Mouse (Mus musculus): ENCODE measurements around the gene Ms4a2.

The Ms4a2 gene

GRCm38 (mm10) chr19:11623551-11623950 lies at the start of gene Ms4a2:
Gene Ms4a2 (minus strand): TSS chr19:11623719.
- DNase-seq: no peak

GRCm38 (mm10) chr19:11661562-11661961 lies 38.0 kb upstream of the Ms4a2 start:
- DNase-seq: no peak

- no peak for DNase-seq
These were observed 36.9 kb upstream of the Ms4a2 start, which contains the start of gene Oosp2 for GRCm38 (mm10) chr19:11660459-11660858. Gene Oosp2 (minus strand): TSS chr19:11660559.

DNA sequence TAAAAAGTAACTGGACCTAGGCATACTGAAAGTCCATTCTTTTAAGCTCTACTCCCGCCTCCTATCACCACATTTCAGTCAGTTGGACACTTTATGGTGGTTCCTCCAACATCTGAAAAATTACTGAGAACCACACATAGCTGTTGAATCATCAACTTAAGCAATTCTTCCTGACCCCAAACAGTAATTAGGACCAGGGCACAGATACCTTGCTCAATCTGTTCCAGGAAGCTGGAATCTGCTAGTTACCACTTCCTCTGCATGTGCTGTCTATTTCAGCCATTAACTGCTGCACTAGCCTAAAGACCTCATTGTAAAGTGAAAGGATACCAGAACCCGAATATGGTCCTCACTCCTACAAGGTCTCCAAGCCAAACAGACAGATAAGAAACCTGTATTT lies 35.6 kb upstream of the Ms4a2 start:
- no peak for DNase-seq

DNA sequence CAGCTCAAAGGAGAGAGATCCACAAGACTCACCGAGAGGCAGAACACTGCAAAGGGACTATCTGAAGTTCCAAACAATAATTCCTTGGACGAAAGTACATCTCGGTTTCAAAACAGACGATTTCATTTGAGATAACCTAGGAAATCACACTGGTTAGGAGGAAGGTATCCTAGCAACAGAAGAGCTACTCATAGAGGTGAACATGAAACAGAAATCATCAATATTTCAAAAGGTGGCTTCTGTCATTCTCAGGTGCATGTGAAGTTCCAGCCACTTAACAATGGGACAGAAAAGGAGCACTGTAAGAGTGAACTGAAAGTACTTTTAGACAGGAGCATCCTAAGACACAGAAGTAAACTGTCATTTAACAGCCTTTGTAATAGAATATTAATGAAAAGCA lies 26.0 kb upstream of the Ms4a2 start:
- DNase-seq: no peak

DNA sequence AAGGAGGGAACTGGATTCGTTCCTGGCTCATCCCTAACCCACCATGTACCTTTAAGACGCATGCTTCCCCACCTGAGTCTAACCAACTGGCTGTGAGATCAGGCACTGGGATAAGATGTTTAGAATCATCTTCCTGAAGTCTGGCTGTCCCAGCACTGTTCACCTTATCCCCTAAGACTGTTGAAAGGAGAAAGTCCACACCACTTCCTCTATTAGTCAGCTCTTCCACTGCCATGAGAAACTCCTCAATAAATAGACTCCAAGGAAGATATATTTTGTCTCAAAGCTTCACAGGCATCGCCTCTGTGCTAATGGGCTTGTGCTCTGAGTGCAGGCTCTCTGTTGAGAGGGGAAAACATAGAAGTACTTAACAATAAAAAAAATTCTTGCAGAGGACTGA lies 22.6 kb upstream of the Ms4a2 start:
- DNase-seq: no peak

GRCm38 (mm10) chr19:11640732-11641131 lies 17.2 kb upstream of the Ms4a2 start, which contains the start of gene Ms4a3:
Gene Ms4a3 (minus strand): TSS chr19:11640851.
- DNase-seq: no peak

DNA sequence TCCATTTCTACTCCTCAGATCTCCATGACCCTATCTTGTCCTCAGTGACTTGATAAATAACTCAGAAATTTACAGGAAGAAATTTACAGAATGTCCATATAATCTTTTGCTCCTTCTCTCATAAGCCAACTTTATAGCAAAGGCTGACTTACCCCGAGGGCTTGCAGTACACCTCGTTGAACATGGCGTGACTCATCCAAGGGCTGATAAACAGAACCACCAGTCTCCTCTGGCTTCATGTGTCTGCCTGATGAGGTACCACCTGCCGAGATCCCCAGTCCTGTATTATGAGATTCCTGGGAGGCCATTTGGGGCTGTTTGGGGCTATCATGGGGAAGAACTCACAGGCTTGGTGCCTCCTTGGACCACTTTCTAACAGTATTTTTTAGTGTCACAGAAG lies 15.5 kb upstream of the Ms4a2 start:
- no peak for DNase-seq

DNA sequence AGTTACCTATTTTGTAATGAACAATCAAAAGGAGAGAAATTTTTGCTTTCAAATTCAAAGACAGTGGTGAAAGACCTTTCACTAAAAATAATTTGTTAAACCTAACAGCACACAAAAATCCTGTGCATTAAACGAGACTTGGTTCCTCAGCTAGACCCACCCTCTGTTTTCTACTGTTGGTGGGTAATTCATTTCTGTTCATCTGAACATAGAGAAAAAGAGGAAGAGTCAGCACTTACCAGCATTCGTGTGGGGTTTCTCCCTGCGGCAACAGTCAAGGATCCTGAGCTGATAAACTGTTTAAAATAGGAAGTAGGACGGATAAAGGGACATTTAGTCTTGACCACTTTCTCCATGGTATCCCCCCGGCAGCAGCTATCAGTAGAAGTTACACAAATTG lies 12.1 kb upstream of the Ms4a2 start:
- no peak for DNase-seq

GRCm38 (mm10) chr19:11634330-11634729 lies 10.8 kb upstream of the Ms4a2 start:
- DNase-seq: no peak

DNA sequence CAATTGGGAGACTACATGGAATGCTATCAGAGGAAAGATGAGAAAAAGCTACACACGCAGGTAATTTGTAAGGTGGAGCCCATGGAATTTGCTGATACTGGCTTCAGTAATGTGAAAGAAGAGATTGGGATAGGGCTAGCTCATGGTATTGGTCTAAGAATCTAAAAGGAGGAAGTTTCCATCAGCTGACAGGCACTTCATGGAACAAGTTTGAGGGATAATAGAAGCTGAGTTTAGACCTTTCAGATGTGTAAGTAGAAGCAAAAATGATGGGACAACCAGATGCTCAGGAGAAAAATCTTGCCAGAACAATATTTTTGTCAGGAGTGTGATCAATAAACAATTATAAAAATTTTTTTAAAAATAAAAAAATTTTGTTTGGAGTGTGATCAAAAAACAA lies 10.2 kb upstream of the Ms4a2 start:
- DNase-seq: no peak

DNA sequence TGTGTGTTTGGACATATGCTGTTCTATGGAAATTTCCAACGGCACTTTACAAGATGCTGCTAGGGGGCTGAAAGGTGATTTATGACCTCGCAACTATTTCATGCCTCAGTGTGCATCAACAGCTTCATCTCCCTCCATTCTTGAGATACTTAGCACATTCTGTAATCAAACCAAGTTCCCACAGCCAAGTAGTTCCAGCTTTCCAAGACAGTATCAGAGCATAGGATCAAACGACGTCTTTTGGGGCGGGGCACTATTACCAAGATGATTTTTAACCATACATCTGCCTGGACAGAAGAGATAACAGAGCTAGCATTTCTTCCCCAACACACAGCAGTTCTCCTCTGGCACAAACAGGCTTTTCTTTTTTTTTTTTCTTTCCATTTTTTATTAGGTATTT lies 1.7 kb upstream of the Ms4a2 start:
- DNase-seq: no peak

GRCm38 (mm10) chr19:11624800-11625199 lies 1.3 kb upstream of the Ms4a2 start:
- DNase-seq: no peak

- DNase-seq: no peak
These were observed 5.5 kb downstream of the Ms4a2 start for GRCm38 (mm10) chr19:11617983-11618382.

DNA sequence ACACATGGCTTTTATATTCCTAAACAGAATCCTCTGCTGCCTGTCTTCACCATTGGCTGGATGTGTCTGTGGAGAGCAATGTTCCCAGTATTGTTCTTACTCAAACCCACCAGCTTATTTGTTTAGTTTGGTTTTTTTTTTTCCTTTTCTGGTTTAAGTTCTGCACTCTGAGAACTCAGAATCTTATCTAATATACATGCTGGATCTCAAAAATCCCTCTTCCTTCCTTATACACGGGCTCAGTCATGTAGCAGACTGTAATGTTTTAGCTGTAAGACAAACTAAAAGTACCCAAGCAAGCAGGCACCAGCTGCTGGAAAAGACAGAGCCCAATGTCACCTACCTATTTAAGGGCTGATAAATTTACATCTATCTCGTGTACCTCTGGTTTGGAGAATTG lies 8.7 kb downstream of the Ms4a2 start:
- DNase-seq: no peak

DNA sequence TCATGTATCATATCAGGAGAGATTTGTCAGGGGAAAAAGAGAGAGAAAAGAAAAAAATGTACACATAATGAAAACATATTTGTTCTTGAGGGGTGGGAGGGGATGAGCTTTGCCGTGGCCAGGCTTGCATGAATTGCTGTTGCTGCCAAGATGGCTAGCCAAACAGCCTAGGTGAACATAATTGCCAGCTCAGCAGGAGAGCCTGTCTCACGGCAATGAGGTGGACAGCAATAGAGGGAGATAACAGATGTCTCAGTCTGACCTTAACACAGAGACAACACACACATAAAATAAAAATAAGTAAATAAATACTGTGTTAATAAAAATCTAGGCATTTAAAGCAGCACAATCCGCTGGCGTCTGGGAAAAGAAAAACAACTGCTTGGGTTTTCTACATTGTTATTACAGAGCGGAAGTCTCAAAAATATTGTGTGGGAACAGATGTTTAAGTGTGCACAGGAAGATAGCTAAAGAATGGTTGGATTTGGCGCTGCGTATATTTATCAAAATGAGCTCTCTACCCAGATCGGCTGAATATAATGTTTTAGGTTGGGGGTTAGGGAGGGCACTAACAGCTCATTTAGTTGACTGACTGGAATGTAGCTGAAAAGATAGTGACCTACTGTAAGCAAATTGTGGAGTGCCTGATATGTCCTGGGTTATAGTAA lies 9.6 kb downstream of the Ms4a2 start:
- DNase-seq: no peak

GRCm38 (mm10) chr19:11613084-11613483 lies 10.4 kb downstream of the Ms4a2 start:
- DNase-seq: no peak

- no peak for DNase-seq
These were observed 11.2 kb downstream of the Ms4a2 start for GRCm38 (mm10) chr19:11612293-11612692.

- peak; percentile 36 for DNase-seq
These were observed 12.0 kb downstream of the Ms4a2 start for GRCm38 (mm10) chr19:11611541-11611945.

- peak; percentile 55 for DNase-seq
These were observed 15.3 kb downstream of the Ms4a2 start for GRCm38 (mm10) chr19:11608172-11608571.

- no peak for DNase-seq
These were observed 18.9 kb downstream of the Ms4a2 start, which contains the start of gene Ms4a6d for GRCm38 (mm10) chr19:11604603-11605002. Gene Ms4a6d (minus strand): TSS chr19:11604849.

DNA sequence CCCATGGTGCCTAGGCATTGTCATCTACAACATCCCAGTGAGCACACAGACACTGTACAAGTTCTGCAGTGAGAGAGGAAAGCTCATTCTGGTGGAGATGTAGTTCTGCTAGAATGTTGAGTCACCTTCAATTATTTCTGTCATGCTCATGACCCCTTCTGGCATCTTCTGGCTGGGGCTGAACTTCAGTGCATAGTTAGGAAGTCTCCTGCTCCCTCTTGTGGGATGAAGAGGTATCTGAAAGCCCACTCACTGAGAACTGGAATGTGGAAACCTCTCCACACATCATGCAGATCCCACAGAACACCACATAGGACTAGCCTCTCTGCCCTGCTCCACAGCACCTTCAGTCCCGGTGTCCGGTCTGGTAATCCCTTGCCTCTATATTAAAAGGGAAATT lies 21.5 kb downstream of the Ms4a2 start:
- peak; percentile 27 for DNase-seq

DNA sequence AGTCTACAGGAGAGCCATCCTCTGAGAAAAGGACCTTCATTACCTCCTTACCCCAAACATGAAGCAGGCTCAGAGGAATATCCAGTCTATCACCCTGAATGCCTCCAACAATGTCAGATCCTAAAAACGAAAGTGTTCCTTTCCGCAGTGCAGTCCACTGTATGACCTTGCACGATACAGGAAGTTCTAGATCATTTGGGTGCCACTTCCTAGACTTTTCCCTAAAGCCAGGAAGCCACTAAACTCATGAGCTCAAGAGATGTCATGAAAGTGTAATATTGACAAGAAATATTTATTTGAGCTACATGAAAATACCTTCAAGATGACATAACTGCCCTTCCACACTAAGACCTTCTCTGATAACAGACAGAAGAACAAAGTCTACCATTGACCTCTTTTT lies 22.2 kb downstream of the Ms4a2 start:
- no peak for DNase-seq

GRCm38 (mm10) chr19:11589891-11590449 lies 33.5 kb downstream of the Ms4a2 start:
- no peak for DNase-seq

GRCm38 (mm10) chr19:11589205-11589604 lies 34.3 kb downstream of the Ms4a2 start:
- no peak for DNase-seq
